ENCODE assay signal across 8 mouse cellular contexts in genomic region chr10:61715462-61715837, GRCm38 (mm10). TPM values are rescaled to one million over a fixed set of nuclear protein-coding genes. Genes with fewer than 3 reads are reported as not detected.
DNase-seq lines count a peak whose midpoint lies in the region; ATAC-seq and TF ChIP-seq lines count a peak whose summit lies in the region.

No protein-coding gene starts in this region.

- no peak for TF ChIP-seq POLR2A in lung, adult 2 months (IDR thresholded peaks at IDR 0.05; ENCODE audit: borderline replicate concordance, extremely low read depth, low read depth, low read length)

- peak overlapping the region; percentile 66 for H3K9ac ChIP-seq in embryonic facial prominence, embryonic 14.5 days (ENCODE audit: low read depth, low read length)
- peak overlapping the region; percentile 60 for H3K9ac ChIP-seq in intestine, postnatal 0 days (ENCODE audit: low read depth, low read length)
- peak overlapping the region; percentile 71 for H3K9ac ChIP-seq in neural tube, embryonic 13.5 days

- H3K36me3 ChIP-seq in embryonic facial prominence, embryonic 14.5 days (ENCODE audit: control insufficient read depth, insufficient read depth, low read length) = no peaks in the 10 kb centered on the region
- H3K36me3 ChIP-seq in intestine, postnatal 0 days (ENCODE audit: control insufficient read depth, insufficient read depth) = no peaks in the 10 kb centered on the region
- H3K36me3 ChIP-seq in neural tube, embryonic 13.5 days = no peaks in the 10 kb centered on the region

- peak overlapping the region; percentile 54 for H3K4me3 ChIP-seq in lung, adult 2 months (replicated peaks; ENCODE audit: extremely low read depth, low read depth, low read length)
- H3K4me3 ChIP-seq in embryonic facial prominence, embryonic 14.5 days (ENCODE audit: low read depth, low read length) = peak overlapping the region; percentile 59
- H3K4me3 ChIP-seq in intestine, postnatal 0 days (ENCODE audit: low read depth, low read length) = peak overlapping the region; percentile 68
- H3K4me3 ChIP-seq in neural tube, embryonic 13.5 days = peak overlapping the region; percentile 51

- H3K27ac ChIP-seq in embryonic facial prominence, embryonic 14.5 days (replicated peaks; ENCODE audit: low read depth, low read length) = no peak overlapping the region
- peak overlapping the region; percentile 46 for H3K27ac ChIP-seq in intestine, postnatal 0 days (ENCODE audit: low read depth, low read length)
- no peak overlapping the region for H3K27ac ChIP-seq in neural tube, embryonic 13.5 days (replicated peaks)

- no peak for DNase-seq in lung, adult 2 months
- DNase-seq in lung, postnatal 25 days (ENCODE audit: low spot score) = no peak
- DNase-seq in embryonic facial prominence, embryonic 14.5 days (ENCODE audit: low spot score) = no peak
- DNase-seq in spleen, adult 12 weeks (ENCODE audit: low spot score) = no peak
- DNase-seq in ovary, postnatal 14 days (ENCODE audit: low spot score) = no peak
- no peak for DNase-seq in cerebellum, adult 18-20 months

- H3K4me1 ChIP-seq in lung, adult 2 months (ENCODE audit: control insufficient read depth, insufficient read depth, low read length) = peaks cover 3% of the 10 kb centered on the region; the same call in 1 of the 2 replicates
- peaks cover 6% of the 10 kb centered on the region for H3K4me1 ChIP-seq in embryonic facial prominence, embryonic 14.5 days (ENCODE audit: control insufficient read depth, insufficient read depth, low read length)
- peaks cover 6% of the 10 kb centered on the region; the same call in 1 of the 2 replicates for H3K4me1 ChIP-seq in intestine, postnatal 0 days (replicated peaks; ENCODE audit: control insufficient read depth, insufficient read depth, low read length)
- peaks cover 11% of the 10 kb centered on the region for H3K4me1 ChIP-seq in neural tube, embryonic 13.5 days (replicated peaks)

- 7% methylated on average over 11 of the region's 11 CpGs for WGBS in lung, adult 2 months
- WGBS in embryonic facial prominence, embryonic 14.5 days = 2% methylated on average over 11 of the region's 11 CpGs
- WGBS in intestine, postnatal 0 days = 4% methylated on average over 11 of the region's 11 CpGs
- 3% methylated on average over 11 of the region's 11 CpGs for WGBS in neural tube, embryonic 13.5 days

- no peak for TF ChIP-seq CTCF in lung, adult 2 months (IDR thresholded peaks at IDR 0.05; ENCODE audit: insufficient read depth, low read length)
- no peak for TF ChIP-seq CTCF in intestine, postnatal 0 days (IDR thresholded peaks at IDR 0.05; ENCODE audit: low read depth)

- H3K4me2 ChIP-seq in embryonic facial prominence, embryonic 14.5 days (ENCODE audit: low read depth, low read length) = peak overlapping the region; percentile 92
- H3K4me2 ChIP-seq in intestine, postnatal 0 days (replicated peaks; ENCODE audit: low read depth) = peak overlapping the region; percentile 88
- peak overlapping the region; percentile 84 for H3K4me2 ChIP-seq in neural tube, embryonic 13.5 days

- H3K27me3 ChIP-seq in embryonic facial prominence, embryonic 14.5 days (replicated peaks; ENCODE audit: control insufficient read depth, insufficient read depth, low read length) = no peaks in the 10 kb centered on the region
- H3K27me3 ChIP-seq in intestine, postnatal 0 days (replicated peaks; ENCODE audit: control insufficient read depth, insufficient read depth, low read length) = no peaks in the 10 kb centered on the region
- peaks cover 19% of the 10 kb centered on the region; the same call in 1 of the 2 replicates for H3K27me3 ChIP-seq in neural tube, embryonic 13.5 days

- no peaks in the 10 kb centered on the region for H3K9me3 ChIP-seq in embryonic facial prominence, embryonic 14.5 days (ENCODE audit: control insufficient read depth, low read length)
- H3K9me3 ChIP-seq in intestine, postnatal 0 days (ENCODE audit: control insufficient read depth) = no peaks in the 10 kb centered on the region
- H3K9me3 ChIP-seq in neural tube, embryonic 13.5 days = no peaks in the 10 kb centered on the region

- peak; percentile 19; the same call in 1 of the 2 replicates for ATAC-seq in embryonic facial prominence, embryonic 14.5 days (ENCODE audit: low read depth)
- ATAC-seq in intestine, postnatal 0 days = no peak
- peak; percentile 57; the same call in 1 of the 2 replicates for ATAC-seq in neural tube, embryonic 13.5 days (ENCODE audit: low read depth)

RNA-seq across cellular contexts. Expression of gene Aifm2, which starts 0.4 kb away (rescaled TPM):
- 19.3 and 22.1 TPM in 2 replicates for polyA plus RNA-seq in lung, adult 2 months (2012; rRNA removed)
- 13.0 and 13.8 TPM in 2 replicates for polyA plus RNA-seq in embryonic facial prominence, embryonic 14.5 days (2014; fragmentation: Nextera tagmentation; extraction: Ambion mirVana)
- 14.7 and 16.9 TPM in 2 replicates for polyA plus RNA-seq in intestine, postnatal 0 days (2015; fragmentation: Nextera tagmentation; extraction: Ambion mirVana)
- 10.7 and 14.1 TPM in 2 replicates for polyA plus RNA-seq in neural tube, embryonic 13.5 days (2015; fragmentation: Nextera tagmentation; extraction: Ambion mirVana)

RNA-seq across cellular contexts. Expression of gene Tysnd1, which starts 20.1 kb away (rescaled TPM):
- polyA plus RNA-seq in lung, adult 2 months (2012; rRNA removed) = 50.2 and 69.7 TPM in 2 replicates
- polyA plus RNA-seq in embryonic facial prominence, embryonic 14.5 days (2014; fragmentation: Nextera tagmentation; extraction: Ambion mirVana) = 33.4 and 36.3 TPM in 2 replicates
- polyA plus RNA-seq in intestine, postnatal 0 days (2015; fragmentation: Nextera tagmentation; extraction: Ambion mirVana) = 22.2 and 24.7 TPM in 2 replicates
- 26.7 and 29.0 TPM in 2 replicates for polyA plus RNA-seq in neural tube, embryonic 13.5 days (2015; fragmentation: Nextera tagmentation; extraction: Ambion mirVana)

RNA-seq across cellular contexts. Expression of gene Sar1a, which starts 35.4 kb away (rescaled TPM):
- polyA plus RNA-seq in lung, adult 2 months (2012; rRNA removed) = 64.5 and 79.6 TPM in 2 replicates
- polyA plus RNA-seq in embryonic facial prominence, embryonic 14.5 days (2014; fragmentation: Nextera tagmentation; extraction: Ambion mirVana) = 338 and 352 TPM in 2 replicates
- 105 and 111 TPM in 2 replicates for polyA plus RNA-seq in intestine, postnatal 0 days (2015; fragmentation: Nextera tagmentation; extraction: Ambion mirVana)
- polyA plus RNA-seq in neural tube, embryonic 13.5 days (2015; fragmentation: Nextera tagmentation; extraction: Ambion mirVana) = 192 and 203 TPM in 2 replicates
